Mouse (Mus musculus) lung, embryonic 15.5 days (tissue): ENCODE data around the gene Scube2. TPM values are rescaled to one million over a fixed set of nuclear protein-coding genes. Genes with fewer than 3 reads are reported as not detected.

ENCODE experiments used
- ATAC-seq: fragments of 200-750 bp; cut with Nextera tagmentation; 2 replicates; pipeline ENCODE4 v1.8.0; 2017; ENCODE audit warnings: moderate number of reproducible peaks, borderline replicate concordance; ENCODE audit not compliant: low FRiP score, low TSS enrichment; ENCODE audit errors: extremely low read depth
- H3K27ac ChIP-seq: fragments of 300-500 bp; sonication (generic); 2 replicates; pipeline ENCODE4 v1.5.1; 2015; ENCODE audit warnings: moderate library complexity, mild to moderate bottlenecking, inconsistent platforms
- H3K27me3 ChIP-seq: fragments of 300-500 bp; sonication (generic); 2 replicates; pipeline ENCODE4 v1.6.1; 2015; ENCODE audit warnings: inconsistent platforms
- H3K36me3 ChIP-seq: fragments of 300-500 bp; sonication (generic); 2 replicates; pipeline ENCODE4 v1.6.1; 2015; ENCODE audit warnings: inconsistent platforms
- H3K4me1 ChIP-seq: fragments of 300-500 bp; sonication (generic); 2 replicates; pipeline ENCODE4 v1.6.1; 2015; ENCODE audit warnings: inconsistent platforms
- H3K4me2 ChIP-seq: fragments of 300-500 bp; sonication (generic); 2 replicates; pipeline ENCODE4 v1.6.1; 2015; ENCODE audit warnings: inconsistent platforms, mild to moderate bottlenecking, moderate library complexity
- H3K4me3 ChIP-seq: fragments of 300-500 bp; sonication (generic); 2 replicates; pipeline ENCODE4 v1.5.1; 2015; ENCODE audit warnings: mild to moderate bottlenecking, inconsistent platforms
- H3K9ac ChIP-seq: fragments of 300-500 bp; sonication (generic); 2 replicates; pipeline ENCODE4 v1.6.1; 2015; ENCODE audit warnings: inconsistent platforms
- H3K9me3 ChIP-seq: fragments of 300-500 bp; sonication (generic); 2 replicates; pipeline ENCODE4 v1.6.1; 2016; ENCODE audit warnings: inconsistent platforms
- WGBS: fragments of 180-500 bp; shearing (Covaris S2); methylation state at CpG from one replicate; pipeline ENCODE4 v1.1.7; 2015; 5-methylcytosine and 5-hydroxymethylcytosine counted together
- polyA plus RNA-seq: library from polyadenylated mRNA; unstranded; fragments of >200 nt; fragmentation: Nextera tagmentation; extraction: Ambion mirVana; gene quantifications from 2 replicates; pipeline ENCODE4 v1.2.1, GENCODE M21; 2015

The Scube2 gene
- polyA plus RNA-seq, 1 experiment from 2014 or later, result 3.1 TPM

GRCm38 (mm10) chr7:109876085-109876484 lies 10.6 kb upstream of the Scube2 start:
- no peak overlapping the region for H3K4me2 ChIP-seq
- no peaks in the 10 kb centered on the region for H3K36me3 ChIP-seq

DNA sequence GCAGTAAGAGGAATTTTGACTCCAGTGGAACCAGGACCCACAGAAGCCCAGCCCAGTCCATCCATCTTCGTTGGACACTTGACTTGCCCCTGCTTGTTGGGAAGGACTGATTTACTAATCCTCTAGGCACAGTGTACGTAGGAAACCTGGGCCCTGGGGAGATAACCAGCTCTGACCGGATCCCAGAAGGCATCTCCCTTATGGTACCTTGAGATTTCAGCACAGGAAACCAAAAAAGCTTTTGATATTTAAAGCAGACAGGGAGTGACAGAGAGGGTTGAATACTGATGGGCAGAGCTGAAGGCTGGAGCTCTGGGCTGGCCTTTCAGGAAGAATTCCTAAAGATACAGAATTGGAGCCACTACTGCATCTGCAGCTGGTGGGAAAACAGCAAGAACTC lies 10.1 kb upstream of the Scube2 start:
- Histone ChIP-seq H3K27ac (no peak overlapping the region), H3K9ac (no peak overlapping the region), H3K4me3 (no peak overlapping the region), H3K4me1 (peaks cover 8% of the 10 kb centered on the region), H3K4me2 (no peak overlapping the region), H3K36me3 (no peaks in the 10 kb centered on the region), H3K27me3 (no peaks in the 10 kb centered on the region), H3K9me3 (no peaks in the 10 kb centered on the region)
- 57% methylated on average over 3 of the region's 3 CpGs for WGBS
- no peak for ATAC-seq

More at GRCm38 (mm10) chr7:109876085-109876484, 10.6 kb upstream of the Scube2 start:
- no peaks in the 10 kb centered on the region for H3K9me3 ChIP-seq
- peaks cover 8% of the 10 kb centered on the region for H3K4me1 ChIP-seq
- no peak overlapping the region for H3K4me3 ChIP-seq
- H3K9ac ChIP-seq, result no peak overlapping the region
- no peak overlapping the region for H3K27ac ChIP-seq
- no peak for ATAC-seq
- no peaks in the 10 kb centered on the region for H3K27me3 ChIP-seq
- 55% methylated on average over 8 of the region's 8 CpGs for WGBS

DNA sequence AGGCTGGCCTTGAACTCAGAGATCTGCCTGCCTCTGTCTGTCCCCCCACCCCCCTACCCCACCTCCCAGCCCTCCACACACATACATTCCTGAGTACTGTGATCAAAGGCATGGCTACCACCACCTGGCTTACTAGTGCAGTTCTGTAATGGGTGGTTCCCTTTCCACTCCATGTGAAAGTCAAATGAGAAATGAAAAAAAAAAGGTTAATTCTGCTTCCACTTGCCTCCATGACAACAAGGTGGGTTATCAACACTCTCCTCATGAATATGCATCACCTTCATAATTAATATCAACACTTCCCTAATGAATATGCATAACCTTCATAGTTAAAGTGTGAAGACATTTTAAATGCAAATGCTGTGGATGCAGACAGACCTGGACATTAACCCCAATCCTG lies 9.6 kb upstream of the Scube2 start:
- H3K36me3 ChIP-seq, result no peaks in the 10 kb centered on the region
- no peaks in the 10 kb centered on the region for H3K9me3 ChIP-seq
- peaks cover 8% of the 10 kb centered on the region for H3K4me1 ChIP-seq
- H3K9ac ChIP-seq, result no peak overlapping the region
- H3K4me3 ChIP-seq, result no peak overlapping the region
- no peak for ATAC-seq
- no peak overlapping the region for H3K4me2 ChIP-seq
- H3K27ac ChIP-seq, result no peak overlapping the region
- H3K27me3 ChIP-seq, result no peaks in the 10 kb centered on the region

DNA sequence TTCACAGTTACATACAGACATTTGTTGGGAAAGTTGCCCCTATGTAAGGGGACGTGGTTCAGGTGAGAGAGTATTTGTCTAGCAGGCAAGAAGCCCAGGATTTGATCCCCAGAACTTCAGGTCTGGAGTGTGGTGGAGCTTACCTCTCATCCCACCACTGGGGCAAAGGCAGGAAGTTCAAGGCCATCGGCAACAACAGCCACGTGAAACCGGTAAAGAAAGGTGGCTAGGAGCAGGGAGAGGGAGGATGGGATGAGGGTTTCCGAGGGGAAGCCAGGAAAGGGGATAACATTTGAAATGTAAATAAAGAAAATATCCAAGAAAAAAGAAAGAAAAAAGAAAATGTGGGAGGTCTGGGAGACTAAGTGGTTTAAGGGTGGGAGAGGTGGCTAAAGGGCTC lies 7.7 kb upstream of the Scube2 start:
- Histone ChIP-seq H3K9ac (no peak overlapping the region), H3K27me3 (no peaks in the 10 kb centered on the region), H3K36me3 (no peaks in the 10 kb centered on the region), H3K4me1 (peaks cover 8% of the 10 kb centered on the region), H3K9me3 (no peaks in the 10 kb centered on the region), H3K4me2 (no peak overlapping the region), H3K27ac (peak overlapping the region; percentile 10; the same call in 1 of the 2 replicates), H3K4me3 (no peak overlapping the region)
- no peak for ATAC-seq
- 19% methylated on average over 5 of the region's 5 CpGs for whole genome bisulfite sequencing

DNA sequence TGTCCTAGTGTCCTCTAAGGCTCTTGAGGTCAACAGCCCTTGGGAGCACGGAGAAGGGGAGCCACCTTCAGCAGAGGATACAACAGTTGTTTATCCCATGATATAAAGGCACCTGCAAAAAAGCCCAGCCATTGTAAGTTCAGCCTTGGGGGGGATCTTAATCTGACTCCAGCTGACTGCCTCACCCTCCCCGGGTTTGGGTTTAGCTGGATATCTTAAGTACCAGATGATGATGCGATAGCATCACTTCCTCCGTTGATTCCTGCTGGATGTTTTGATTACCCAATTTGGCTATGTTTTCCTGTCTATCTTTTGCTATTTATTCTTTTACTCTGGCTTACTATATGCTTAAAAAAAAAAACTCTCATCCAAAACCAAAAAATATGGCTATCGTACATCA lies 5.8 kb upstream of the Scube2 start:
- no peaks in the 10 kb centered on the region for H3K36me3 ChIP-seq
- H3K27ac ChIP-seq, result no peak overlapping the region
- ATAC-seq, result no peak
- no peak overlapping the region for H3K4me3 ChIP-seq
- peaks cover 1% of the 10 kb centered on the region; the same call in 1 of the 2 replicates for H3K27me3 ChIP-seq
- H3K9ac ChIP-seq, result no peak overlapping the region
- WGBS, result 70% methylated on average over 5 of the region's 5 CpGs
- H3K9me3 ChIP-seq, result no peaks in the 10 kb centered on the region
- H3K4me1 ChIP-seq, result peaks cover 19% of the 10 kb centered on the region
- no peak overlapping the region for H3K4me2 ChIP-seq

- H3K9ac ChIP-seq, result no peak overlapping the region
- 0 out of 2 replicates have a peak overlapping the region, but pooled peaks have one; percentile 22 for H3K27ac ChIP-seq
- 27% methylated on average over 3 of the region's 3 CpGs for WGBS
- no peak overlapping the region for H3K4me3 ChIP-seq
- H3K9me3 ChIP-seq, result no peaks in the 10 kb centered on the region
- peaks cover 22% of the 10 kb centered on the region for H3K27me3 ChIP-seq
- peaks cover 27% of the 10 kb centered on the region for H3K4me1 ChIP-seq
- peak; percentile 44 for ATAC-seq
- no peaks in the 10 kb centered on the region for H3K36me3 ChIP-seq
- H3K4me2 ChIP-seq, result no peak overlapping the region; the same call in 1 of the 2 replicates
Measured at GRCm38 (mm10) chr7:109868498-109868897, 3.0 kb upstream of the Scube2 start.

DNA sequence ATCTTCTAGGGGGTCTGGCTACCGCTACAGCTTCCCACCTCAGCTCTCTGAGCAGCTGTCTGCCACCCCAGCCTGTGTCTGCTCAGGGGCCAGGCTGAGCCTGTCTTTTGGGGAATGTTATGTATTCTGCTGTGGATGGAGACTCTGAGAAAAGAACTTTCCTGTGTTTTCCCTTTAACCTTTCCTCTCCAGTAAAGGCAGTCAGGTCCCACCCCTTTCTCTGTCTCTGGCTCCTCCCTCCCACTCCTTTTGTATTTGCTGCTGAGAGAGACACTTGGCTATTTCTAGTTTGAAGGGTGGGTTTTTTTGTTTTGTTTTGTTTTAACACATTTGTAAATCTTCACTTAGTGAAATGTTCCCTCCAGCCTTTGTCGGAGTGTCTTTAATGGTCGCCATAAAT lies 1.2 kb upstream of the Scube2 start:
- H3K4me3 ChIP-seq, result no peak overlapping the region
- no peaks in the 10 kb centered on the region for H3K9me3 ChIP-seq
- H3K27me3 ChIP-seq, result peaks cover 28% of the 10 kb centered on the region
- H3K4me2 ChIP-seq, result no peak overlapping the region
- no peak for ATAC-seq
- H3K27ac ChIP-seq, result no peak overlapping the region
- peaks cover 27% of the 10 kb centered on the region for H3K4me1 ChIP-seq
- no peaks in the 10 kb centered on the region for H3K36me3 ChIP-seq
- WGBS, result 76% methylated on average over 3 of the region's 3 CpGs
- no peak overlapping the region for H3K9ac ChIP-seq

- Histone ChIP-seq H3K4me3 (no peak overlapping the region), H3K4me1 (peaks cover 20% of the 10 kb centered on the region), H3K9me3 (no peaks in the 10 kb centered on the region), H3K27me3 (peaks cover 28% of the 10 kb centered on the region), H3K27ac (no peak overlapping the region), H3K36me3 (no peaks in the 10 kb centered on the region), H3K4me2 (no peak overlapping the region), H3K9ac (no peak overlapping the region)
- WGBS, result 37% methylated on average over 4 of the region's 4 CpGs
- no peak for ATAC-seq
Measured at GRCm38 (mm10) chr7:109863561-109863960, 1.9 kb downstream of the Scube2 start.

GRCm38 (mm10) chr7:109860162-109860561 lies 5.3 kb downstream of the Scube2 start:
- Histone ChIP-seq H3K9me3 (no peaks in the 10 kb centered on the region), H3K9ac (no peak overlapping the region), H3K36me3 (no peaks in the 10 kb centered on the region), H3K4me1 (0 out of 2 replicates have a peak, but pooled peaks cover 2% of the 10 kb centered on the region), H3K4me3 (no peak overlapping the region), H3K27me3 (peaks cover 22% of the 10 kb centered on the region), H3K27ac (no peak overlapping the region), H3K4me2 (no peak overlapping the region)
- ATAC-seq, result no peak
- 62% methylated on average over 7 of the region's 7 CpGs for WGBS

- H3K27ac ChIP-seq, result no peak overlapping the region
- H3K9me3 ChIP-seq, result no peaks in the 10 kb centered on the region
- 0 out of 2 replicates have a peak, but pooled peaks cover under 1% of the 10 kb centered on the region for H3K4me1 ChIP-seq
- ATAC-seq, result no peak
- WGBS, result 13% methylated on average over 6 of the region's 6 CpGs
- peaks cover 14% of the 10 kb centered on the region for H3K27me3 ChIP-seq
- no peak overlapping the region for H3K4me2 ChIP-seq
- H3K36me3 ChIP-seq, result no peaks in the 10 kb centered on the region
- H3K9ac ChIP-seq, result no peak overlapping the region
- no peak overlapping the region for H3K4me3 ChIP-seq
Measured at GRCm38 (mm10) chr7:109859354-109859753, 6.1 kb downstream of the Scube2 start.

DNA sequence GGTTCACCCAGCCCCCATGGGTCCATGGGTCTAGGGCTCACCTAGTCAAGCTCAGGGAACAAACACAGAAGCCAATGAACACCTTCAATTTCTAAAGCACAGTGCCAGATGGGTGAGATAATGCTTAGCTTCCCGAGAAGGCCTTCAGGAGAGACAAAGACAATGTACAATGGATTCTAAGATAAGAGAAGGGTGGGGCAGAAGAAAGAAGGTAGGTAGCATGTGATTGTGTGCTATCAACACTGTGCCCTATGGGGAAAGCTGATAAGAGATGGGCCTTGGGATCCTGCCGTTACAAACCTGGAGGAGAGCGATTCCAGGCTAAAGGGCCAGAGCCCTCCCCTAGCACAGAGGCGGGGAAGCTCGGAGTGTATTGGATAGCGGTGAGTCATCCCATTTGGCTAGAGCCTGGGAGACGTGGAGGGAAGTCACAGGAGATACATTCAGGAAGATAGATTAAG lies 12.7 kb downstream of the Scube2 start:
- no peak overlapping the region for H3K27ac ChIP-seq
- H3K36me3 ChIP-seq, result no peaks in the 10 kb centered on the region
- H3K9ac ChIP-seq, result no peak overlapping the region
- no peaks in the 10 kb centered on the region for H3K9me3 ChIP-seq
- no peak overlapping the region for H3K4me2 ChIP-seq
- no peak; the same call in 1 of the 2 replicates for ATAC-seq
- WGBS, result 30% methylated on average over 7 of the region's 7 CpGs
- no peaks in the 10 kb centered on the region for H3K27me3 ChIP-seq
- H3K4me3 ChIP-seq, result no peak overlapping the region
- H3K4me1 ChIP-seq, result peaks cover 16% of the 10 kb centered on the region

GRCm38 (mm10) chr7:109852017-109852416 lies 13.5 kb downstream of the Scube2 start:
- H3K4me1 ChIP-seq, result peaks cover 16% of the 10 kb centered on the region
- H3K4me3 ChIP-seq, result no peak overlapping the region
- no peaks in the 10 kb centered on the region for H3K9me3 ChIP-seq
- no peak overlapping the region for H3K27ac ChIP-seq
- WGBS, result 78% methylated on average over 7 of the region's 7 CpGs
- no peaks in the 10 kb centered on the region for H3K36me3 ChIP-seq
- no peak overlapping the region for H3K9ac ChIP-seq
- ATAC-seq, result no peak
- no peaks in the 10 kb centered on the region for H3K27me3 ChIP-seq
- no peak overlapping the region for H3K4me2 ChIP-seq

GRCm38 (mm10) chr7:109850531-109850930 lies 14.9 kb downstream of the Scube2 start:
- peaks cover 16% of the 10 kb centered on the region for H3K4me1 ChIP-seq
- H3K4me3 ChIP-seq, result no peak overlapping the region
- no peak for ATAC-seq
- no peaks in the 10 kb centered on the region for H3K36me3 ChIP-seq
- H3K4me2 ChIP-seq, result no peak overlapping the region
- no peaks in the 10 kb centered on the region for H3K9me3 ChIP-seq
- WGBS, result 77% methylated on average over 3 of the region's 3 CpGs
- no peak overlapping the region for H3K9ac ChIP-seq
- no peaks in the 10 kb centered on the region for H3K27me3 ChIP-seq
- H3K27ac ChIP-seq, result no peak overlapping the region
